Mouse (Mus musculus): ENCODE data around the gene Pdcd7. TPM values are rescaled to one million over a fixed set of nuclear protein-coding genes. Genes with fewer than 3 reads are reported as not detected.

The Pdcd7 gene
- polyA plus RNA-seq, 1 experiment = 10.4 TPM

DNA sequence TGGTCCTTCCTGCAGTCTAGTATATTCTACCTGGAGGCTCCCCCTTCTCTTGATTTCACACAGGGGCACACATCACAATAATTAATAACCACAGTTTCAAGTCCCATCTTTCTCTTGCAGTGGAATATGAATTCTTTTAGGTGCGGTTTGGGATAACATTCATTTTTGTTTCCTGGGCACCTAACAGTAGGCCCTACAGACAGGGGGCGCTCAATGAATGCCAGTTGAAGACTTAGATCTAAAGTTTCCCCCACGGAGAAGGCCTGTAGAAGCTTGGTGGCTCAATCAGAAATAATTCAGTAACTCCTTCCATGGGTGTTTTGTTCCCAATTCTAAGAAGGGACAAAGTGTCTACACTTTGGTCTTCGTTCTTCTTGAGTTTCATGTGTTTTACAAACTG is 26.5 kb downstream of the Pdcd7 start:
- Histone ChIP-seq H3K4me3 (ENCODE audit: control insufficient read depth, low read depth, low read length) (no peak overlapping the region), H3K36me3 (ENCODE audit: control insufficient read depth, insufficient read depth, low read length) (no peaks in the 10 kb centered on the region), H3K27ac (ENCODE audit: control insufficient read depth, insufficient read depth, low read depth, low read length) (no peak overlapping the region), H3K27me3 (ENCODE audit: control insufficient read depth, insufficient read depth, low read length) (no peaks in the 10 kb centered on the region), H3K4me1 (ENCODE audit: control insufficient read depth, insufficient read depth, low read length) (peaks cover 7% of the 10 kb centered on the region)
- TF ChIP-seq CTCF (IDR thresholded peaks at IDR 0.05; ENCODE audit: control insufficient read depth, insufficient read depth, insufficient replicate concordance, low read depth, low read length) = no peak
- TF ChIP-seq POLR2A (IDR thresholded peaks at IDR 0.05; ENCODE audit: control insufficient read depth, low read depth, low read length) = no peak

DNA sequence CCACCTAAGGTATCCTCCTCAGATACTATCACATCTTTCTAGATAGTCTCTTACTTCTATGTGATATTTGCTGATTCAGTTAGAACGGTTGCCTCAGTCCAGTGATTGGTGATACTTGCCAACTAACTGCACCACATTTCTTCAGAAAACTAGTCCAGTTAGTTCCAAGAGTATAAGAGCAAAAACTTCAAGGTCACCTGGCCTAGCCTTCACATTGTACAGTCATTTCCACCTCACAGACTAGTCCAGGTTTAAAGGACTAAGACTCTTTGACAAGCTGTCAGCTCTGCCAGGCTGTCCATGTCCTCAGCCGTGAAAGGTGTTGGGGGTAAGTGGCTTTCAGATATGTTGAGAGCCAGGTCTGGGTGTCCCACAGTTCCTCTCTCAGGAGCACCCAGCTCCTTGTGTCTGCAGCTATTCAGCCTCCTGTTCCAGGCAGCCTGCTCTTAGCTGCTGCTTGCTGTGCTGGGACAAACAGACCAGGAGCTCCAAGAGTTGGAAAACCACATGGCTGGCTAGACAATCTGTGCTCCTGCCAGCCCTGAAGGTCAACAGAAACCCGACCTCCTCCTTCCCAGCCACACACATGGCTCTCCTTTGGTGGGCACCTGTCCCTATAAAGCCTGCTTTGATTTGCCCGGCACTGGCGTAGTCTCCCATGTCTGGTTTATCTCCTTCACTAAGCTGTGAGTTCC is 28.7 kb downstream of the Pdcd7 start:
- H3K4me3 ChIP-seq (ENCODE audit: control insufficient read depth, low read depth, low read length) = no peak overlapping the region
- no peaks in the 10 kb centered on the region for H3K27me3 ChIP-seq (ENCODE audit: control insufficient read depth, insufficient read depth, low read length)
- H3K36me3 ChIP-seq (ENCODE audit: control insufficient read depth, insufficient read depth, low read length) = no peaks in the 10 kb centered on the region
- H3K27ac ChIP-seq (ENCODE audit: control insufficient read depth, insufficient read depth, low read depth, low read length) = no peak overlapping the region
- peaks cover 7% of the 10 kb centered on the region for H3K4me1 ChIP-seq (ENCODE audit: control insufficient read depth, insufficient read depth, low read length)
- TF ChIP-seq CTCF (IDR thresholded peaks at IDR 0.05; ENCODE audit: control insufficient read depth, insufficient read depth, insufficient replicate concordance, low read depth, low read length) (no peak), POLR2A (IDR thresholded peaks at IDR 0.05; ENCODE audit: control insufficient read depth, low read depth, low read length) (no peak)

DNA sequence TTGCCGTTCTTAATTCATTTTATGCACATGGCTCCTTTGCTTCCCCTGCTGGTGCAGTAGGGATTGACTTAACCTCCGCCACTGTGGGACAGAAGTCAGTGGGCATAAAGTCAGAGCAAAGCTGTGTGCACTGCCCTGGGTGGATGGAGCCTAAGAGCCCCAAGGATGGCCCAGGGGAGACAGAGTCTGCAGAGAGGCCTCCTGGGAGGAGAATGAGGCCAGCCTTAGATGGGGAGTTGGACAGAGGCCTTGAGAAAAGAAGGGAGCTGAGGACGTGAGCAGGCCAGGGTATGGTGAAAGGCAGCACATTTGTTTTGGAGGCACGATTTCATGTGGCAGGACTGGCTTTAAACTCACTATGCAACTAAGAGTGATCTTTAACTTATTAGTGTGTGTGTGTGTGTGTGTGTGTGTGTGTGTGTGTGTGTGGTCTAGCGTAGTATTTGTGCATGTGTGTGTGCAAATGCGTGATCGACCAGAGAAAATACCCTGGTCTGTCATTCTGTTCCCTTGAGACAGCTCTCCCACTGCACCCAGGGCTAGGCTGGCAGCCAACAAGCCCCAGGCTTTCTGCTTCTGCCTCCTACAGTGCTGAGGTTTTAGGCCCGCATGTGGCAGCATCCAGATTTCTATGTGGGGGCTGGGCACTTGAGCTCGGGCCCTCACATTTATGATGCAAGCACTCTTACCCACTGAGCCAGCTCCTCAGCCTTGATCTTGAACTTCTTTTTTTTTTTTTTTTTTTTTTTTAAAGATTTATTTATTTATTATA is 29.4 kb downstream of the Pdcd7 start:
- Histone ChIP-seq H3K4me3 (ENCODE audit: control insufficient read depth, low read depth, low read length) (no peak overlapping the region), H3K4me1 (ENCODE audit: control insufficient read depth, insufficient read depth, low read length) (peaks cover 7% of the 10 kb centered on the region), H3K27ac (ENCODE audit: control insufficient read depth, insufficient read depth, low read depth, low read length) (no peak overlapping the region), H3K36me3 (ENCODE audit: control insufficient read depth, insufficient read depth, low read length) (no peaks in the 10 kb centered on the region), H3K27me3 (ENCODE audit: control insufficient read depth, insufficient read depth, low read length) (no peaks in the 10 kb centered on the region)
- TF ChIP-seq CTCF (IDR thresholded peaks at IDR 0.05; ENCODE audit: control insufficient read depth, insufficient read depth, insufficient replicate concordance, low read depth, low read length) (no peak), POLR2A (IDR thresholded peaks at IDR 0.05; ENCODE audit: control insufficient read depth, low read depth, low read length) (no peak)

DNA sequence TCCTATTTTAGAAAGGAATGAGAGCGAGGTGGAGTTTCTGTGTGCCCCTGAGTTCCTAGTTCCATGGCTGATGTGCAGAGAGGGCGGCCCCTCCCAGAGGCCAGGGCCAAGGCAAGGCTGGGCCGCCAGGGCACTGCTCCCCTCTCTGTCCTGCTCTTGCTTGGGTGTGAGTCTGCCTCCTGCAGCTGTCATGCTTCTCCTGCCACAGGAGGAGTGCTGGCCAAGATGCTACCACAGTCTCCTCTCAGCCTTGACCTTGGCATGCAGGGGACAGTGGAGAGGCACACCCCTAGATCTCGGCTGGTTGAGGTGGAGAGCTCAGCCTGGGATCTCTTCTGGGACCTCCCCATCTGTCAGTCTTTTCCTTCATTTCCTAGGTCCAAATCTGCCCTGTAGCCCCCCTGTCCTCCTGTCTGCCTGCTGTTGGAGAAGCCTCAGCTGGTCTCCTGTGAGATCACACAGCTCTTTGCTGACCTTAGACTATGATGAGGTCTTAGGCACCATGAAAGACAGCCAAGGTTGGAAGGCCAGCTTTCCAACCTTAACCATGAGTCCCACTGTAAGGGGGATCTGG is 35.2 kb downstream of the Pdcd7 start:
- H3K27ac ChIP-seq (ENCODE audit: control insufficient read depth, insufficient read depth, low read depth, low read length) = no peak overlapping the region
- TF ChIP-seq CTCF (IDR thresholded peaks at IDR 0.05; ENCODE audit: control insufficient read depth, insufficient read depth, insufficient replicate concordance, low read depth, low read length) (no peak), POLR2A (IDR thresholded peaks at IDR 0.05; ENCODE audit: control insufficient read depth, low read depth, low read length) (no peak)
- H3K4me3 ChIP-seq (ENCODE audit: control insufficient read depth, low read depth, low read length) = no peak overlapping the region
- H3K36me3 ChIP-seq (ENCODE audit: control insufficient read depth, insufficient read depth, low read length) = no peaks in the 10 kb centered on the region
- peaks cover 2% of the 10 kb centered on the region; the same call in 1 of the 2 replicates for H3K4me1 ChIP-seq (ENCODE audit: control insufficient read depth, insufficient read depth, low read length)
- no peaks in the 10 kb centered on the region for H3K27me3 ChIP-seq (ENCODE audit: control insufficient read depth, insufficient read depth, low read length)

DNA sequence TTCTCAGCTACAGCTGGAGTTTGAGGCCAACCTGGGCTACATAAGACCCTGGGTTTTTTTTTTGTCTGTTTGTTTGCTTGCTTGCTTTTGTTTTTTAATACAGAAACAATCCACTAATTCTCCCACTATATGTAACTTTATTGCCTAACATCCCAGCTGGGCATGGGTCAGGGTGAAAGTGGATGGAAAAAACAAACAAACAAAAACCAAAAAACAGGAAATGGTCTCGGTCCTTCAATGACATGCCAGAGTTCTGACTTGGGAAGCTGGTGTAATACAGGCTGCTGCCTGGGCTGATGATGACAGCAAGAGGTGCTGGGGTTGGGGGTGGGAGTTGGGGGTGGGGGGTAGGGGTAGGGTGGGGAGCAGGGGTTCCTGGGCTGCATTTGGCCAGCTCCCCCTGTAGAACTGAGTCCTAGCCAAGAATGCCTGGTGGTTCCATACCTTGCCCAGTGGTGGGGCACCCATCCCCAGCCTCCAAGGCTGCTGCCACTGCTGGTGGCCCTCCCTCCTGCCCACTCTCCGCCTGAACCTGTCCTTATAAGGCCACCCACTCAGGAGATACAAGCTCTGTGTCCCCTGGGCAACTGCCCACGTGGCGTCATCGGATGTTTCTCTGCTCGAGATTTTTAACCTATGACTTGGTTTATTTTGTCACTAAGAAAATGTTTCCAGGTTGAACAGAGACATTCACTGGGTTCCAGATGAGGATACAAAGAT is 36.3 kb downstream of the Pdcd7 start:
- Histone ChIP-seq H3K27ac (ENCODE audit: control insufficient read depth, insufficient read depth, low read depth, low read length) (no peak overlapping the region), H3K4me1 (ENCODE audit: control insufficient read depth, insufficient read depth, low read length) (peaks cover 2% of the 10 kb centered on the region; the same call in 1 of the 2 replicates), H3K27me3 (ENCODE audit: control insufficient read depth, insufficient read depth, low read length) (no peaks in the 10 kb centered on the region), H3K4me3 (ENCODE audit: control insufficient read depth, low read depth, low read length) (no peak overlapping the region), H3K36me3 (ENCODE audit: control insufficient read depth, insufficient read depth, low read length) (no peaks in the 10 kb centered on the region)
- TF ChIP-seq CTCF (IDR thresholded peaks at IDR 0.05; ENCODE audit: control insufficient read depth, insufficient read depth, insufficient replicate concordance, low read depth, low read length) (no peak), POLR2A (IDR thresholded peaks at IDR 0.05; ENCODE audit: control insufficient read depth, low read depth, low read length) (no peak)

DNA sequence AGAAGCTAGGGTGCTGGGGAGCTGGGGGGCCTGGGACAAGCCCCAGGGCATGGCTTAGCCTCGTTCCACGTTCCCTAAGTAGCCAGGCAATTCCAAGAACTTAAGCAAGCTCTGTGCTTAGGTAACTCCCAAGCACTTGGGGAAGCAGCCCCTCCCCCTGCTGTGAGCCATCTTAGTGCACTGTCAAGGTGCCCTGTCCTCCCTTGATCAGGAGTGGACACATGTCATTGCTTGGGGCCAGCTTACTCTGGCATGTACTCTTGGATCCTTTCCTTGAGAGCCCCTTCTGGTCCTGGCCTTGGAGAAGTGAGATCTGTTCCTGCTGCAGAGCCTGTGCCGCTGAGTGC is 36.8 kb downstream of the Pdcd7 start:
- Histone ChIP-seq H3K4me3 (ENCODE audit: control insufficient read depth, low read depth, low read length) (no peak overlapping the region), H3K27ac (ENCODE audit: control insufficient read depth, insufficient read depth, low read depth, low read length) (no peak overlapping the region), H3K27me3 (ENCODE audit: control insufficient read depth, insufficient read depth, low read length) (no peaks in the 10 kb centered on the region), H3K36me3 (ENCODE audit: control insufficient read depth, insufficient read depth, low read length) (no peaks in the 10 kb centered on the region), H3K4me1 (ENCODE audit: control insufficient read depth, insufficient read depth, low read length) (peaks cover 2% of the 10 kb centered on the region; the same call in 1 of the 2 replicates)
- TF ChIP-seq POLR2A (IDR thresholded peaks at IDR 0.05; ENCODE audit: control insufficient read depth, low read depth, low read length) (no peak), CTCF (IDR thresholded peaks at IDR 0.05; ENCODE audit: control insufficient read depth, insufficient read depth, insufficient replicate concordance, low read depth, low read length) (no peak)

DNA sequence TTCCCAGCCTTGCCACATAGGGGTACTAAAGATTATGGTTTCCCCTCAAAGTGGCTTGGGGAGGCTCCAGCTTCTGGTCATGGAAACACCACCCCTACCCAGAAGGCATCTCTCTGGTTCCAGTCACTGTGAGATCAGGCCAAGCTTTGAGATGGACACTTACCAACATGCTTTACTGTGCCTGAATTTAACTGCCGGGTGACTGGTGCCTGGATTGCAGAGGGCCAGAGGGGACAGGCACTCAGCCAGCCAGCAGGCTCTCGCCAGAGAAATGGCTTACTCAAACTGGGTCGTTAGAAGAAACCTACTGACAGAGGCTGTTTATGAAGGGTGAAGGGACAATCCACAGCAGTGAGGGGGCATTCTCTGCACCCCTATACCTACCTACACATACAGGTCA is 38.4 kb downstream of the Pdcd7 start:
- Histone ChIP-seq H3K27ac (ENCODE audit: control insufficient read depth, insufficient read depth, low read depth, low read length) (no peak overlapping the region), H3K4me1 (ENCODE audit: control insufficient read depth, insufficient read depth, low read length) (peaks cover 2% of the 10 kb centered on the region; the same call in 1 of the 2 replicates)

More for the DNA sequence above, 38.4 kb downstream of the Pdcd7 start:
- Histone ChIP-seq H3K4me3 (ENCODE audit: control insufficient read depth, low read depth, low read length) (no peak overlapping the region), H3K36me3 (ENCODE audit: control insufficient read depth, insufficient read depth, low read length) (no peaks in the 10 kb centered on the region), H3K27me3 (ENCODE audit: control insufficient read depth, insufficient read depth, low read length) (no peaks in the 10 kb centered on the region)
- TF ChIP-seq CTCF (IDR thresholded peaks at IDR 0.05; ENCODE audit: control insufficient read depth, insufficient read depth, insufficient replicate concordance, low read depth, low read length) = no peak
- no peak for TF ChIP-seq POLR2A (IDR thresholded peaks at IDR 0.05; ENCODE audit: control insufficient read depth, low read depth, low read length)
